In genomic region chr8:124652546-124652945, GRCm38 (mm10) we compare ENCODE assay signal across 10 mouse cellular contexts. TPM values are rescaled to one million over a fixed set of nuclear protein-coding genes. Genes with fewer than 3 reads are reported as not detected.
DNase-seq lines count a peak whose midpoint lies in the region; ATAC-seq and TF ChIP-seq lines count a peak whose summit lies in the region.
"Had no signal": no experiment of that assay in that cellular context is flagged by ENCODE, and none has a peak within 500 bp of the region (broad histone marks: within the 10 kb centered on the region; RNA-seq: fewer than 3 reads in every experiment).

No protein-coding gene starts in this region.

- ATAC-seq in liver, embryonic 15.5 days (ENCODE audit: insufficient read depth) = no peak

- H3K4me1 ChIP-seq in heart, adult 2 months (ENCODE audit: control insufficient read depth, insufficient read depth, low read length) = peaks cover 18% of the 10 kb centered on the region
- H3K4me1 ChIP-seq in cerebellum, adult 2 months (ENCODE audit: control insufficient read depth, insufficient read depth, low read length) = peaks cover 17% of the 10 kb centered on the region
- peaks cover 62% of the 10 kb centered on the region for H3K4me1 ChIP-seq in liver, embryonic 15.5 days (replicated peaks)

- H3K79me2 ChIP-seq in heart, adult 2 months (replicated peaks; ENCODE audit: control insufficient read depth, insufficient read depth, low read length) = 0 out of 2 replicates have a peak, but pooled peaks cover 4% of the 10 kb centered on the region

- no peaks in the 10 kb centered on the region for H3K27me3 ChIP-seq in heart, adult 2 months (ENCODE audit: control insufficient read depth, insufficient read depth, low read length)
- no peaks in the 10 kb centered on the region for H3K27me3 ChIP-seq in cerebellum, adult 2 months (ENCODE audit: control insufficient read depth, insufficient read depth, low read length)
- H3K27me3 ChIP-seq in liver, embryonic 15.5 days = no peaks in the 10 kb centered on the region
- H3K27me3 ChIP-seq: megakaryocyte, embryonic 14.5 days had no signal

- WGBS in heart, adult 2 months = 20% methylated on average over 4 of the region's 4 CpGs
- WGBS in cerebellum, adult 2 months = 20% methylated on average over 4 of the region's 4 CpGs
- WGBS in liver, embryonic 15.5 days (ENCODE audit: insufficient replicate concordance) = 48% methylated on average over 4 of the region's 4 CpGs

- no peaks in the 10 kb centered on the region; the same call in 1 of the 2 replicates for H3K36me3 ChIP-seq in heart, adult 2 months (ENCODE audit: control insufficient read depth, insufficient read depth, low read length)
- peaks cover 16% of the 10 kb centered on the region for H3K36me3 ChIP-seq in liver, embryonic 15.5 days (replicated peaks)

- TF ChIP-seq CTCF in heart, adult 2 months (IDR thresholded peaks at IDR 0.05) = no peak
- TF ChIP-seq CTCF in cerebellum, adult 2 months (IDR thresholded peaks at IDR 0.05; ENCODE audit: borderline replicate concordance, insufficient read depth, low read depth, low read length) = no peak

- DNase-seq in heart, adult 2 months = no peak
- no peak for DNase-seq in heart, postnatal 36 days
- peak; percentile 55 to 76 for DNase-seq in cerebellum, adult 2 months
- DNase-seq in heart, postnatal 4 days = peak; percentile 65
- no peak for DNase-seq in left cerebral cortex, adult 11 months (ENCODE audit: low spot score)
- DNase-seq in layer of hippocampus, adult 9-10 months (ENCODE audit: low spot score) = no peak
- DNase-seq in retina, postnatal 1 day = no peak

- H3K9ac ChIP-seq in heart, adult 2 months (ENCODE audit: low read depth, low read length) = no peak overlapping the region
- H3K9ac ChIP-seq in liver, embryonic 15.5 days = no peak overlapping the region

- TF ChIP-seq EP300 in heart, adult 2 months (IDR thresholded peaks at IDR 0.05; ENCODE audit: insufficient read depth, low read depth, low read length) = no peak

- no peak overlapping the region for H3K4me2 ChIP-seq in liver, embryonic 15.5 days

- H3K4me3 ChIP-seq in heart, adult 2 months = no peak overlapping the region
- no peak overlapping the region for H3K4me3 ChIP-seq in cerebellum, adult 2 months (replicated peaks; ENCODE audit: insufficient read depth, low read depth, low read length)
- no peak overlapping the region for H3K4me3 ChIP-seq in liver, embryonic 15.5 days (replicated peaks)
- H3K4me3 ChIP-seq: erythroblast, embryonic 14.5 days; megakaryocyte, embryonic 14.5 days had no signal

- intact Hi-C loops in heart, adult 2 months (cut with DNase I) = no loop called here
- intact Hi-C loops in heart, postnatal 36 days (cut with DNase I) = no loop called here

- H3K9me3 ChIP-seq in liver, embryonic 15.5 days (replicated peaks) = no peaks in the 10 kb centered on the region
- H3K9me3 ChIP-seq: megakaryocyte, embryonic 14.5 days had no signal

- peak overlapping the region; percentile 71 for H3K27ac ChIP-seq in heart, adult 2 months
- 0 out of 2 replicates have a peak overlapping the region, but pooled peaks have one; percentile 4 for H3K27ac ChIP-seq in cerebellum, adult 2 months (ENCODE audit: insufficient read depth, low read length)
- H3K27ac ChIP-seq in liver, embryonic 15.5 days (replicated peaks) = peak overlapping the region; percentile 46; the same call in 1 of the 2 replicates

- TF ChIP-seq POLR2A in heart, adult 2 months (IDR thresholded peaks at IDR 0.05; ENCODE audit: insufficient read depth, low read depth, low read length) = no peak
- no peak for TF ChIP-seq POLR2A in cerebellum, adult 2 months (IDR thresholded peaks at IDR 0.05; ENCODE audit: borderline replicate concordance, insufficient read depth, low read length)

RNA-seq across cellular contexts. Expression of gene 2310022B05Rik, which starts 10.6 kb away (rescaled TPM):
- total RNA-seq in heart, adult 2 months (2021) = 10 to 100 TPM; 54.4 to 61.8 TPM
- polyA plus RNA-seq in heart, adult 2 months (2012; rRNA removed) = 64.3 and 65.1 TPM in 2 replicates
- 10 to 100 TPM; 68.7 to 73.6 TPM for total RNA-seq in heart, postnatal 36 days (2021)
- 63.8 and 67.8 TPM in 2 replicates for polyA plus RNA-seq in cerebellum, adult 2 months (2012; rRNA removed)
- total RNA-seq in heart, postnatal 4 days (2021) = 100 to 1,000 TPM; 173 to 189 TPM
- polyA plus RNA-seq in liver, embryonic 15.5 days (2015; fragmentation: Nextera tagmentation; extraction: Ambion mirVana) = 5.5 and 6.5 TPM in 2 replicates

Comparison
In these comparisons a context has a peak if more than half of its experiments do, and no peak if none do; other contexts are left out.
1. DNase-seq: peak in cerebellum, adult 2 months (2 of 2) and heart, postnatal 4 days (single experiment); none in heart, adult 2 months (0 of 2), heart, postnatal 36 days (0 of 2), left cerebral cortex, adult 11 months (single experiment), layer of hippocampus, adult 9-10 months (single experiment) and retina, postnatal 1 day (single experiment).
2. H3K27ac ChIP-seq: peak in every context shown above with its lines; median percentile 71 in heart, adult 2 months; 46 in liver, embryonic 15.5 days; 4 in cerebellum, adult 2 months.